Mouse (Mus musculus) forebrain, embryonic 13.5 days (tissue): ENCODE data around the gene Dctpp1. TPM values are rescaled to one million over a fixed set of nuclear protein-coding genes. Genes with fewer than 3 reads are reported as not detected.
A peak's percentile ranks its signal among the peaks of the same experiment; 100 is the strongest.

Source experiments
- ATAC-seq: fragments of 200-750 bp; cut with Nextera tagmentation; 2 replicates; pipeline ENCODE4 v1.8.0; 2017
- H3K27ac ChIP-seq: fragments of 300-500 bp; sonication (generic); 2 replicates; pipeline ENCODE4 v1.5.1; 2015; ENCODE audit warnings: inconsistent platforms, mild to moderate bottlenecking, moderate library complexity
- H3K27me3 ChIP-seq: fragments of 300-500 bp; sonication (generic); 2 replicates; pipeline ENCODE4 v1.6.1; 2015; ENCODE audit warnings: mild to moderate bottlenecking, inconsistent platforms
- H3K36me3 ChIP-seq: fragments of 300-500 bp; sonication (generic); 2 replicates; pipeline ENCODE4 v1.6.1; 2015; ENCODE audit warnings: mild to moderate bottlenecking, inconsistent platforms; ENCODE audit not compliant: poor library complexity, severe bottlenecking
- H3K4me1 ChIP-seq: fragments of 300-500 bp; sonication (generic); 2 replicates; pipeline ENCODE4 v1.6.1; 2015; ENCODE audit warnings: inconsistent platforms
- H3K4me2 ChIP-seq: fragments of 300-500 bp; sonication (generic); 2 replicates; pipeline ENCODE4 v1.6.1; 2015; ENCODE audit warnings: inconsistent platforms, mild to moderate bottlenecking, moderate library complexity
- H3K4me3 ChIP-seq: fragments of 300-500 bp; sonication (generic); 2 replicates; pipeline ENCODE4 v1.5.1; 2015; ENCODE audit warnings: mild to moderate bottlenecking, inconsistent platforms
- H3K9ac ChIP-seq: fragments of 300-500 bp; sonication (generic); 2 replicates; pipeline ENCODE4 v1.6.1; 2015; ENCODE audit warnings: mild to moderate bottlenecking, inconsistent platforms
- H3K9me3 ChIP-seq: fragments of 300-500 bp; sonication (generic); replicated peaks from 2 replicates; pipeline ENCODE4 v1.6.1; 2016; ENCODE audit warnings: inconsistent platforms
- WGBS: fragments of 180-500 bp; shearing (Covaris S2); methylation state at CpG from one replicate; pipeline ENCODE4 v1.1.7; 2015; 5-methylcytosine and 5-hydroxymethylcytosine counted together
- polyA plus RNA-seq: library from polyadenylated mRNA; unstranded; fragments of >200 nt; fragmentation: Nextera tagmentation; extraction: Ambion mirVana; gene quantifications from 2 replicates; pipeline ENCODE4 v1.2.1, GENCODE M21; 2015

Dctpp1 gene
- 224 and 229 TPM in 2 replicates for polyA plus RNA-seq

DNA sequence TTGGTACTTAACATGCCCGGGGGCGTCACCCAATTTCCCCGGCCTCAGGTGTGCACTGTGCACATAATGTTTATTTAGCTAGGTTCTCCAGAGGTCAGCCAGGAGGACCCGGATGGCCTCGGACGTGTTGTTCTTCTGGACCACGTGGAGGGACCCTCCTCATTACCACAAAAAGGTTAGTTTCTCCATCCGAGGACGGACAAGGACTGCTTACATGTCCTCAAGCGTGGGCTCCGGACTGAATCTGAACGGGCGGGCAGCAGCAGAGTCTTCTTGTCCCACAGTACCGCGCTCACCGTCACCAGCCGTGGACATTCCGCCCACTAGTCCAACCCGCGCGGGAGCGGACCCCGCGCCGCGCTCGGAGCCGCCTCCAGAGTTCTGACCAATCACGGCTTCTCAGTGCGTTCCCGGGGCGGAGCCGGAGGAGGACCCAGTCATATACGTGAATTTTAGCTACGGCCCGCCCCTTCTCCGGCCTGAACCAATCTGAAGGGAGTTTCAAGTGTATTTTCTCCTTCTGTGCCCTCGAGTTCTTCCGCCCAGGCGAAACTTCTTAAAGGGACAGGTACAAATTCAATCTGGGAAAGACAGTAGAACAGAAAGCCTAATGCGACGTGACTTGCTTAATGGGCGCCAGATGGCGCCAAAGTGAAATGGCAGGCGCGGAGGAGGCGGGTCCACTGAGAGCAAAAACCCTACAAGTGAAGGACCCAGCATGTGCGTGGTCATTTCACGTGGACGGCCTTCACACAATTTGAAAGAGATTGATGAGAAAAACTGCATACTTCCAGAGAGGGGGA is at the start of gene Dctpp1:
Dctpp1 (minus strand) TSS at position 401 of the 803 bp plus-strand sequence.
- H3K36me3 ChIP-seq = peaks cover 24% of the 10 kb centered on the region
- peaks cover 24% of the 10 kb centered on the region for H3K4me1 ChIP-seq
- peak within 1 kb of the TSS; percentile 70 for H3K9ac ChIP-seq
- ATAC-seq = peak; percentile 99
- peak within 1 kb of the TSS; percentile 88 for H3K4me2 ChIP-seq
- WGBS = under 1% methylated on average over 50 of the region's 50 CpGs
- no peak within 1 kb of the TSS for H3K27ac ChIP-seq
- no peaks in the 10 kb centered on the region for H3K9me3 ChIP-seq
- peak within 1 kb of the TSS; percentile 59 for H3K4me3 ChIP-seq
- H3K27me3 ChIP-seq = no peaks in the 10 kb centered on the region

- no peaks in the 10 kb centered on the region for H3K9me3 ChIP-seq
- no peak overlapping the region for H3K9ac ChIP-seq
- H3K4me2 ChIP-seq = no peak overlapping the region
- H3K36me3 ChIP-seq = no peaks in the 10 kb centered on the region
- no peaks in the 10 kb centered on the region for H3K4me1 ChIP-seq
- 76% methylated on average over 12 of the region's 12 CpGs for WGBS
- no peak overlapping the region for H3K27ac ChIP-seq
- no peak overlapping the region for H3K4me3 ChIP-seq
- no peak for ATAC-seq
- H3K27me3 ChIP-seq = 0 out of 2 replicates have a peak, but pooled peaks cover 5% of the 10 kb centered on the region
These were observed 49.4 kb upstream of the Dctpp1 start for GRCm38 (mm10) chr7:127309951-127310350.

DNA sequence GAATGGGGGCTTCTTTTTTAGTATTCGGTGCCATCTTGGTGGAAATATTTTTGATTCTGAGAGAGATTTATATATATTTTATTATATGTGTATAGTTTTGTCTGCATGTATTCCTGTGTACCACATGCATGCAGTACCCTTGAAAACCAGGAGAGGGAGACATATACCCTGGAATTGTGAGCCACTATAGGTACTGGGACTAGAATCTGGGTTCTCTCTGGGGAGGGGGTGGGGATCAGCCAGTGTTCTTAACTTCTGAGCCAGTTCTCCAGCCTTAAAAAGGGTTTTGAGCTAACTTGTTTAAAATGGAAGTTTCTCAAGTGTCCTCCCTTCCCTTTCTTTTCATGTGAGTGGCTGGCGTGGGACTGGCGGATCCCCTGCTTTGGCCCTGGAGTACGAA is 48.4 kb upstream of the Dctpp1 start:
- Histone ChIP-seq H3K27me3 (0 out of 2 replicates have a peak, but pooled peaks cover 5% of the 10 kb centered on the region), H3K4me1 (no peaks in the 10 kb centered on the region), H3K9me3 (no peaks in the 10 kb centered on the region), H3K4me3 (no peak overlapping the region), H3K36me3 (no peaks in the 10 kb centered on the region), H3K9ac (no peak overlapping the region), H3K27ac (no peak overlapping the region), H3K4me2 (no peak overlapping the region)
- 58% methylated on average over 4 of the region's 4 CpGs for WGBS
- no peak for ATAC-seq

DNA sequence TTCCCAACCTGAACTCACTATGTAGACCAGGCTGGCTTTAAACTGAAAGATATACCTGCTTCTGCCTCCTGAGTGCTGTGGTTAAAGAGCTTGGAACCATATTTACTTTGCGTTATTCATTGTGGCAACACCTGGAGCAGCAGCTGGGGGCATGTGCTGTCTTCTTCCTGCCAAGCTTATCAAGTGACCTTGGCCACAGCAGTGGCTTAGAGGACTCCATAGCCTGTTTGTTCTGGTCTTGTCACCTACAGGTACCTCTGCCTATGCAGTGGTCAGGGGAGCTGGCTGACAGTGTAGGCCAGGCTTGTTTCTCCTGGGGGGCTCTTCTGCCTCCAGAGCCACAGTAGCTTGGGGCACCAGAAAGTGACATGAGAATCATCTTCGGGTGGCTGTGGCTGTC is 47.9 kb upstream of the Dctpp1 start:
- Histone ChIP-seq H3K9me3 (no peaks in the 10 kb centered on the region), H3K4me3 (no peak overlapping the region)
- WGBS = 83% methylated on average over 2 of the region's 2 CpGs

GRCm38 (mm10) chr7:127297586-127298193 is 37.2 kb upstream of the Dctpp1 start:
- no peak overlapping the region for H3K27ac ChIP-seq
- no peak overlapping the region for H3K4me3 ChIP-seq
- H3K4me2 ChIP-seq = no peak overlapping the region
- ATAC-seq = no peak
- no peaks in the 10 kb centered on the region for H3K27me3 ChIP-seq
- 97% methylated on average over 5 of the region's 5 CpGs for WGBS
- no peaks in the 10 kb centered on the region for H3K4me1 ChIP-seq
- H3K36me3 ChIP-seq = no peaks in the 10 kb centered on the region
- H3K9ac ChIP-seq = no peak overlapping the region
- no peaks in the 10 kb centered on the region for H3K9me3 ChIP-seq

More for the DNA sequence above, 47.9 kb upstream of the Dctpp1 start:
- H3K4me1 ChIP-seq = no peaks in the 10 kb centered on the region
- no peak overlapping the region for H3K9ac ChIP-seq
- no peak for ATAC-seq
- H3K27me3 ChIP-seq = 0 out of 2 replicates have a peak, but pooled peaks cover 5% of the 10 kb centered on the region
- H3K36me3 ChIP-seq = no peaks in the 10 kb centered on the region
- no peak overlapping the region for H3K4me2 ChIP-seq
- H3K27ac ChIP-seq = no peak overlapping the region

DNA sequence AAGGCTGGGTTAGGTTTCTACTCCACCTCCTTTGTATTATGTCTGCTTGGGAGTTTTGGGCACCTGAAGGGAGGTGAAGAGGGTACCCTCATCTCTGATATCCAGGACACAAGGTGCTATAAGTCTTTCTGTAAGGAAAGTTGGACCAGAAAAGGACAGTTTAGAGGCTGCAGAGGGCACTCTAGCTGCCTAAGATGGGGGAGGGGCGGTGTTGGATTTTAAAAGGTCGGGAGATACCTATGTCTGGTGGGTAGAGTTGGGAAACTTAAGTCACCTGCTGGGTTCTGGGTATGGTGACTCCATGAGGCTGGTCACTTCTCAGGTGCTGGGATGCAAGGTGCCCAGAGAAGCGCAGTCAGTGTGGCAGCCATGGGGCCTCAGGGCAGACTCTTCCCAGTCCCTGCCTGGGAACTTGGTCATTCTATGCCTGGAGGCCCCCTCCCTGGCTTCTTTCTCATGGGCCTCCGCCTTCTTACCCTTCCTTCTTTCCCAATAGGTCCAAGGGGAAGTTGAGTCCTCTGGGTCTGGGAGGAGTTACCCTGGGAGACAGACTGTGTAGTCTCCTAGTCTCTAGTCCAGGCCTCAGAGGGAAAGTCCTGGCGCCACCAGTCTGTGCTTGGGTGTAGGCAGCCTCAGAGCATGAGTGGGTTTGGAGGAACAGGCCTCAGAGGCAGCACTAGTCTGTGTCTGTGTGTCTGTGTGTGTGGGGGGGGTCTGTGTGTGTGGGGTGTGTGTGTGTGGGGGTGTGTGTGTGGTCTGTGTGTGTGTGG is 36.5 kb upstream of the Dctpp1 start:
- no peak for ATAC-seq
- Histone ChIP-seq H3K9me3 (no peaks in the 10 kb centered on the region), H3K27ac (no peak overlapping the region), H3K4me3 (no peak overlapping the region), H3K4me2 (no peak overlapping the region), H3K36me3 (no peaks in the 10 kb centered on the region), H3K9ac (no peak overlapping the region), H3K27me3 (no peaks in the 10 kb centered on the region), H3K4me1 (no peaks in the 10 kb centered on the region)
- 86% methylated on average over 5 of the region's 5 CpGs for WGBS

GRCm38 (mm10) chr7:127296098-127296497 is 35.6 kb upstream of the Dctpp1 start, which contains the start of gene Itgal:
Gene Itgal (plus strand): TSS chr7:127296260.
- Histone ChIP-seq H3K4me3 (no peak within 1 kb of the TSS), H3K9ac (no peak within 1 kb of the TSS), H3K27ac (no peak within 1 kb of the TSS), H3K9me3 (no peaks in the 10 kb centered on the region), H3K4me1 (no peaks in the 10 kb centered on the region), H3K36me3 (no peaks in the 10 kb centered on the region), H3K4me2 (no peak within 1 kb of the TSS), H3K27me3 (no peaks in the 10 kb centered on the region)
- no peak for ATAC-seq
- 88% methylated on average over 11 of the region's 11 CpGs for WGBS

GRCm38 (mm10) chr7:127290142-127290541 is 29.6 kb upstream of the Dctpp1 start:
- Histone ChIP-seq H3K4me3 (no peak overlapping the region), H3K27me3 (no peaks in the 10 kb centered on the region), H3K9me3 (peaks cover 18% of the 10 kb centered on the region), H3K9ac (no peak overlapping the region), H3K4me1 (no peaks in the 10 kb centered on the region), H3K4me2 (no peak overlapping the region), H3K27ac (no peak overlapping the region), H3K36me3 (no peaks in the 10 kb centered on the region)
- no peak for ATAC-seq
- 54% methylated on average over 8 of the region's 8 CpGs for WGBS

DNA sequence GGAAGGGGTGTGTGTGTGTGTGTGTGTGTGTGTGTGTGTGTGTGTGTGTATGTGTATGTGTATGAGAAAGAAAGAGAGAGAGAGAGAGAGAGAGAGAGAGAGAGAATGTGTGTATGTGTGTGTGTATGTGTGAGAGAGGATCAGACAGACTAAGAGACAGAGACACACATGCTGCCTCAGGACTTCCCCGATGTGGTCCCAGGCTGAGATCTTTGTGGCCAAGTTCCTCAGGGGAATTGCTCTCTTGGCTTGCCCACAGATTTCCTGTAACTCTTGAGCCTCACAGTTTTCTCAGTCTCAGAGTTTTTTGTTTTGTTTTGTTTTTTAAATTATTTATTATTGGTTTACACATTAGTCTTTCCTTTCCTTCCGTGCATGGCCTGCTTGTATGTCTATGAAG is 28.8 kb upstream of the Dctpp1 start:
- Histone ChIP-seq H3K4me2 (no peak overlapping the region), H3K27ac (no peak overlapping the region), H3K9me3 (peaks cover 18% of the 10 kb centered on the region), H3K36me3 (no peaks in the 10 kb centered on the region), H3K9ac (no peak overlapping the region), H3K27me3 (no peaks in the 10 kb centered on the region), H3K4me3 (no peak overlapping the region), H3K4me1 (no peaks in the 10 kb centered on the region)
- ATAC-seq = no peak
- 90% methylated on average over 2 of the region's 2 CpGs for WGBS

- H3K9me3 ChIP-seq = peaks cover 18% of the 10 kb centered on the region
- H3K27me3 ChIP-seq = no peaks in the 10 kb centered on the region
- H3K4me2 ChIP-seq = no peak overlapping the region
- H3K36me3 ChIP-seq = no peaks in the 10 kb centered on the region
- no peak for ATAC-seq
- no peak overlapping the region for H3K9ac ChIP-seq
- no peak overlapping the region for H3K4me3 ChIP-seq
- 72% methylated on average over 1 of the region's 1 CpGs for WGBS
- H3K27ac ChIP-seq = no peak overlapping the region
- H3K4me1 ChIP-seq = no peaks in the 10 kb centered on the region
These were observed 27.4 kb upstream of the Dctpp1 start for GRCm38 (mm10) chr7:127287940-127288339.

GRCm38 (mm10) chr7:127285154-127285553 is 24.6 kb upstream of the Dctpp1 start:
- no peaks in the 10 kb centered on the region for H3K36me3 ChIP-seq
- WGBS = 82% methylated on average over 6 of the region's 10 CpGs
- no peak for ATAC-seq
- H3K27me3 ChIP-seq = no peaks in the 10 kb centered on the region
- peaks cover 18% of the 10 kb centered on the region for H3K9me3 ChIP-seq
- no peak overlapping the region for H3K27ac ChIP-seq
- no peak overlapping the region for H3K9ac ChIP-seq
- no peak overlapping the region for H3K4me2 ChIP-seq
- H3K4me3 ChIP-seq = no peak overlapping the region
- H3K4me1 ChIP-seq = no peaks in the 10 kb centered on the region

GRCm38 (mm10) chr7:127282190-127282589 is 21.7 kb upstream of the Dctpp1 start:
- Histone ChIP-seq H3K4me1 (no peaks in the 10 kb centered on the region), H3K27ac (no peak overlapping the region), H3K27me3 (no peaks in the 10 kb centered on the region), H3K4me3 (no peak overlapping the region), H3K36me3 (no peaks in the 10 kb centered on the region), H3K9me3 (peaks cover 5% of the 10 kb centered on the region), H3K9ac (no peak overlapping the region), H3K4me2 (no peak overlapping the region)
- ATAC-seq = no peak
- WGBS = 92% methylated on average over 2 of the region's 2 CpGs
